Mouse (Mus musculus) heart, postnatal 0 days (tissue): ENCODE measurements around the gene Tut7.
"Not testable (repeated sequence)": the region's sequence is repeated elsewhere in the genome, so short reads cannot be mapped to it uniquely, and the experiment has no call there.

Experiments used
- CTCF ChIP-seq: IDR thresholded peaks from 2 replicates; pipeline ENCODE4 v1.5.1; 2016; ENCODE audit warnings: antibody characterized with exemption, control low read depth, low read depth
- EP300 ChIP-seq: IDR thresholded peaks from 2 replicates; pipeline ENCODE4 v1.6.1; 2016; ENCODE audit warnings: antibody characterized with exemption, low read depth

- not testable (repeated sequence) for TF ChIP-seq EP300, CTCF
Observed at GRCm38 (mm10) chr13:59722089-59722488, 100.9 kb downstream of the Tut7 start.
